Mouse (Mus musculus) kidney, embryonic 14.5 days (tissue): ENCODE measurements around the gene Aak1. TPM values are rescaled to one million over a fixed set of nuclear protein-coding genes. Genes with fewer than 3 reads are reported as not detected.

Experiments used
- ATAC-seq: fragments of 200-750 bp; cut with Nextera tagmentation; 2 replicates; pipeline ENCODE4 v1.8.0; 2017; ENCODE audit warnings: moderate number of reproducible peaks, mild to moderate bottlenecking, moderate TSS enrichment, moderate library complexity; ENCODE audit not compliant: low FRiP score, low TSS enrichment
- H3K27ac ChIP-seq: fragments of 300-500 bp; sonication (generic); 2 replicates; pipeline ENCODE4 v1.5.1; 2014; ENCODE audit warnings: low read depth, mild to moderate bottlenecking, low read length, moderate library complexity, mixed read lengths
- H3K27me3 ChIP-seq: fragments of 300-500 bp; sonication (generic); 2 replicates; pipeline ENCODE4 v1.6.1; 2014; ENCODE audit warnings: mild to moderate bottlenecking, low read length; ENCODE audit not compliant: control insufficient read depth, insufficient read depth
- H3K36me3 ChIP-seq: fragments of 300-500 bp; sonication (generic); 2 replicates; pipeline ENCODE4 v1.6.1; 2014; ENCODE audit warnings: low read length, mixed read lengths; ENCODE audit not compliant: control insufficient read depth, insufficient read depth
- H3K4me1 ChIP-seq: fragments of 300-500 bp; sonication (generic); 2 replicates; pipeline ENCODE4 v1.6.1; 2014; ENCODE audit warnings: low read length, mixed read lengths; ENCODE audit not compliant: control insufficient read depth, insufficient read depth
- H3K4me2 ChIP-seq: fragments of 300-500 bp; sonication (generic); replicated peaks from 2 replicates; pipeline ENCODE4 v1.6.1; 2014; ENCODE audit warnings: low read depth, mild to moderate bottlenecking, low read length
- H3K4me3 ChIP-seq: fragments of 300-500 bp; sonication (generic); 2 replicates; pipeline ENCODE4 v1.5.1; 2014; ENCODE audit warnings: mild to moderate bottlenecking, low read length
- H3K9ac ChIP-seq: fragments of 300-500 bp; sonication (generic); 2 replicates; pipeline ENCODE4 v1.6.1; 2014; ENCODE audit warnings: low read depth, mild to moderate bottlenecking, low read length, moderate library complexity
- H3K9me3 ChIP-seq: fragments of 300-500 bp; sonication (generic); 2 replicates; pipeline ENCODE4 v1.6.1; 2016; ENCODE audit warnings: low read length; ENCODE audit not compliant: control insufficient read depth
- WGBS: fragments of 180-500 bp; shearing (Covaris S2); extraction: QIAGEN DNeasy Blood & Tissue Kit; methylation state at CpG from one replicate; pipeline ENCODE4 v1.1.7; 2014; 5-methylcytosine and 5-hydroxymethylcytosine counted together
- polyA plus RNA-seq: library from polyadenylated mRNA; unstranded; fragments of >200 nt; fragmentation: Nextera tagmentation; extraction: Ambion mirVana; gene quantifications from 2 replicates; pipeline ENCODE4 v1.2.1, GENCODE M21; 2014

The Aak1 gene
- polyA plus RNA-seq, 1 experiment from 2014 or later, result 18.2 TPM

GRCm38 (mm10) chr6:86978909-86979265 lies 129.6 kb downstream of the Aak1 start:
- Histone ChIP-seq H3K36me3 (peaks cover 3% of the 10 kb centered on the region; the same call in 1 of the 2 replicates), H3K27ac (no peak overlapping the region), H3K9ac (no peak overlapping the region), H3K4me3 (no peak overlapping the region), H3K4me1 (no peaks in the 10 kb centered on the region), H3K4me2 (no peak overlapping the region), H3K9me3 (no peaks in the 10 kb centered on the region), H3K27me3 (no peaks in the 10 kb centered on the region)
- 79% methylated on average over 6 of the region's 6 CpGs for WGBS
- no peak for ATAC-seq

DNA sequence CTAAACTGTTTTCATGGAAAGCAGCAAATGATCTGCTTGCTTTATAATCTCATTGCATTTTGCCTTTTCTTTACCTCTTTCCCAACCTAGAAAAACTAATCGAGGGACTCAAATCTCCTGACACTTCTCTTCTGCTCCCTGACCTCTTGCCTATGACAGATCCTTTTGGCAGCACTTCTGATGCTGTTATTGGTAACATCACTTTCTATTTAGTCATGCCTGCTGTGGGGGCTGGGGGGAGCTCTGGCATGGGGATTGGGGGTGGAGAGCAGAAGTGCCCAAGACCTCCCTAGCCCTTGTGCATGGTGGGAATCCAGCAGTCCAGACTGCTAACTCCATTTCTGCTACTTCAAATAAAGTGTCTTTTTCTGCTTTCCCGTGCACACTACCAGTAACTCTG lies 131.9 kb downstream of the Aak1 start:
- no peaks in the 10 kb centered on the region for H3K27me3 ChIP-seq
- H3K9ac ChIP-seq, result no peak overlapping the region
- 89% methylated on average over 2 of the region's 2 CpGs for WGBS
- no peak overlapping the region for H3K4me3 ChIP-seq
- H3K36me3 ChIP-seq, result peaks cover 3% of the 10 kb centered on the region; the same call in 1 of the 2 replicates
- H3K4me1 ChIP-seq, result no peaks in the 10 kb centered on the region
- no peak overlapping the region for H3K4me2 ChIP-seq
- no peaks in the 10 kb centered on the region for H3K9me3 ChIP-seq
- no peak for ATAC-seq
- no peak overlapping the region for H3K27ac ChIP-seq

- ATAC-seq, result no peak
- Histone ChIP-seq H3K36me3 (peaks cover 5% of the 10 kb centered on the region; the same call in 1 of the 2 replicates), H3K4me2 (no peak overlapping the region), H3K4me3 (no peak overlapping the region), H3K27ac (no peak overlapping the region), H3K9me3 (no peaks in the 10 kb centered on the region), H3K27me3 (no peaks in the 10 kb centered on the region), H3K4me1 (no peaks in the 10 kb centered on the region), H3K9ac (no peak overlapping the region)
- WGBS, result 89% methylated on average over 8 of the region's 8 CpGs
These were observed 136.2 kb downstream of the Aak1 start for GRCm38 (mm10) chr6:86985314-86986106.

DNA sequence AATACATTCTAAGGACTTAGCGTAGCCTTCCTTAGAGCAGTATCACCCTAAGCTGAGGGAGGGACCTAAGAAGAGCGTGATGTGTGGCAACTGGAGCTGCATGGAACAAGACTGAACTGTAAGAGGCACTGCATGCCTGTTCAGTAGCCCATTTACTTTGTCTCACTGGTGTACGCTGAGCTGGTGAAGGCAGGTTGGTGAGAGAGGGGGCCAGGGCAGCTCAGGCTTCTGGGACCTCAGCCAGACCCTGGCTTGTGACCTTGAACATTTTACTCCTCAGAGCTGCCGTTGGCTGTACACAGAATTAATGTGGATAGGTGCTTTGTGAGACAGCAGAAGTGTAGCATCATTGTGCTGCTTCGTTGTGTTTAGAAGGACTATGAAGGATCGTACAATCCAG lies 140.3 kb downstream of the Aak1 start:
- no peak for ATAC-seq
- Histone ChIP-seq H3K4me3 (no peak overlapping the region), H3K9me3 (no peaks in the 10 kb centered on the region), H3K27ac (no peak overlapping the region), H3K4me1 (no peaks in the 10 kb centered on the region), H3K27me3 (no peaks in the 10 kb centered on the region), H3K9ac (no peak overlapping the region), H3K4me2 (no peak overlapping the region), H3K36me3 (peaks cover 2% of the 10 kb centered on the region; the same call in 1 of the 2 replicates)
- WGBS, result 88% methylated on average over 6 of the region's 6 CpGs

- H3K9me3 ChIP-seq, result no peaks in the 10 kb centered on the region
- ATAC-seq, result no peak
- H3K4me2 ChIP-seq, result no peak overlapping the region
- H3K27ac ChIP-seq, result no peak overlapping the region
- H3K36me3 ChIP-seq, result peaks cover 7% of the 10 kb centered on the region
- WGBS, result 84% methylated on average over 3 of the region's 3 CpGs
- no peaks in the 10 kb centered on the region for H3K27me3 ChIP-seq
- no peak overlapping the region for H3K9ac ChIP-seq
- no peaks in the 10 kb centered on the region for H3K4me1 ChIP-seq
- H3K4me3 ChIP-seq, result no peak overlapping the region
These were observed 141.7 kb downstream of the Aak1 start for GRCm38 (mm10) chr6:86991041-86991440.

- 84% methylated on average over 8 of the region's 8 CpGs for WGBS
- H3K9me3 ChIP-seq, result no peaks in the 10 kb centered on the region
- H3K4me3 ChIP-seq, result no peak overlapping the region
- no peak overlapping the region for H3K27ac ChIP-seq
- H3K9ac ChIP-seq, result no peak overlapping the region
- no peak for ATAC-seq
- no peaks in the 10 kb centered on the region for H3K4me1 ChIP-seq
- no peak overlapping the region for H3K4me2 ChIP-seq
- H3K36me3 ChIP-seq, result peaks cover 19% of the 10 kb centered on the region
- H3K27me3 ChIP-seq, result no peaks in the 10 kb centered on the region
These were observed 143.0 kb downstream of the Aak1 start for GRCm38 (mm10) chr6:86992349-86992748.

DNA sequence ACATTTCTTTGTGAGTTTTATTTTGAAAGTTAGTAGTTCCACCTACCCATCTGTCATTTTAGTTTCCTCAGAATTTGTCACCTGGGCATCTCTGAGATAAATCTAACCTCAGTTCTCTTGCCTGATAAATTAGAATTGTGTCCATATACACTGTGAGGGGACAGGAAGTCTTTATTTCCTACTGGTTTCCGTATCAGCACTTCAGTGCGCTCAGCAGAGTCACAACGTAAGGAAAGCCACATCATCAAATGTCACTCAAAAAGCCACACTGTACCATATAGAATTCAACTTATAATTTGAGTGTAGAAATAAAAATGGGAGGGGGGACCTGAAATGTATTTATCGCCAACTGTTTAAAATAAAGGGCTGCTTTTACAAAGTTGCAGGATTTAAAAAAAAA lies 144.9 kb downstream of the Aak1 start:
- WGBS, result 71% methylated on average over 4 of the region's 4 CpGs
- H3K9me3 ChIP-seq, result no peaks in the 10 kb centered on the region
- H3K9ac ChIP-seq, result no peak overlapping the region
- ATAC-seq, result no peak
- H3K27me3 ChIP-seq, result no peaks in the 10 kb centered on the region
- H3K36me3 ChIP-seq, result peaks cover 33% of the 10 kb centered on the region
- H3K27ac ChIP-seq, result no peak overlapping the region
- H3K4me1 ChIP-seq, result no peaks in the 10 kb centered on the region
- H3K4me3 ChIP-seq, result no peak overlapping the region
- no peak overlapping the region for H3K4me2 ChIP-seq

- Histone ChIP-seq H3K4me1 (no peaks in the 10 kb centered on the region), H3K4me3 (no peak overlapping the region), H3K27me3 (no peaks in the 10 kb centered on the region), H3K9ac (no peak overlapping the region), H3K9me3 (no peaks in the 10 kb centered on the region), H3K4me2 (no peak overlapping the region), H3K27ac (no peak overlapping the region), H3K36me3 (peaks cover 31% of the 10 kb centered on the region)
- 95% methylated on average over 5 of the region's 5 CpGs for WGBS
- no peak for ATAC-seq
These were observed 147.5 kb downstream of the Aak1 start for GRCm38 (mm10) chr6:86996629-86997307.

DNA sequence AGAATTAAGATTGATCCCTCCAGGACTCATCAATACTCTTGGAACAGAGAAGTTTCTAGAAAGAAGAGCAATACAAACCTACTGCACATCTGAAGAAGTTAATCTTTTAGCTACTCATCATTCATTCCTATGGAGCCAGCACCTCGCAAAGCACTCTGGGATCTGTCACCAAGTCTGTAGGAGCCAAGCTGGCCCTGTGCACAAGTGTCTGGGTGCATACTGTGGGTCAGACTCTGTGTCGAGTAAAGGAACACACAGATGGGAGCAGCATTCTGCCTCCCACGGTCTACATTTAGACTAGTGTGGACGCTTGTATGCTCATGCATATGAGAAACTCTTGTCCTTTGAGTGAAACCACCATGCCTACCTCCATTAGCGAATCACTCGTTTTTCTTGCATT lies 148.0 kb downstream of the Aak1 start:
- H3K9me3 ChIP-seq, result no peaks in the 10 kb centered on the region
- no peak overlapping the region for H3K4me2 ChIP-seq
- 92% methylated on average over 6 of the region's 6 CpGs for WGBS
- H3K27me3 ChIP-seq, result no peaks in the 10 kb centered on the region
- no peak overlapping the region for H3K4me3 ChIP-seq
- peaks cover 31% of the 10 kb centered on the region for H3K36me3 ChIP-seq
- no peak overlapping the region for H3K27ac ChIP-seq
- H3K9ac ChIP-seq, result no peak overlapping the region
- ATAC-seq, result no peak
- H3K4me1 ChIP-seq, result no peaks in the 10 kb centered on the region
